ENCODE assay signal across 25 mouse cellular contexts in genomic region chr7:133703906-133704305, GRCm38 (mm10). TPM values are rescaled to one million over a fixed set of nuclear protein-coding genes. Genes with fewer than 3 reads are reported as not detected.
DNase-seq lines count a peak whose midpoint lies in the region; ATAC-seq and TF ChIP-seq lines count a peak whose summit lies in the region.
"Had no signal": no experiment of that assay in that cellular context is flagged by ENCODE, and none has a peak within 500 bp of the region (broad histone marks: within the 10 kb centered on the region; RNA-seq: fewer than 3 reads in every experiment).

No protein-coding gene starts in this region.

- no peak for ATAC-seq in erythroblast, adult 5-6 weeks (replicated peaks; ENCODE audit: low FRiP score, poor library complexity, severe bottlenecking)
- ATAC-seq in liver, embryonic 11.5 days (replicated peaks; ENCODE audit: low FRiP score), result no peak
- ATAC-seq in liver, embryonic 15.5 days (ENCODE audit: insufficient read depth), result no peak
- ATAC-seq: forebrain, embryonic 13.5 days; forebrain, postnatal 0 days had no signal

- in situ Hi-C loops in ES-E14 (cut with MboI; ENCODE audit: low sequenced_read_pairs in 2 of 2, unreplicated experiment in 2 of 2), result no loop called here

- no peaks in the 10 kb centered on the region for H3K27me3 ChIP-seq in erythroblast, embryonic 14.5 days (ENCODE audit: control insufficient read depth)
- no peaks in the 10 kb centered on the region for H3K27me3 ChIP-seq in liver, embryonic 11.5 days (replicated peaks; ENCODE audit: control insufficient read depth, insufficient read depth, low read length)
- no peaks in the 10 kb centered on the region for H3K27me3 ChIP-seq in liver, embryonic 15.5 days
- H3K27me3 ChIP-seq: embryonic facial prominence, embryonic 12.5 days; forebrain, embryonic 13.5 days; heart, embryonic 12.5 days; hindbrain, embryonic 15.5 days had no signal

- peak overlapping the region; percentile 5 for H3K4me3 ChIP-seq in erythroblast, embryonic 14.5 days (replicated peaks)
- H3K4me3 ChIP-seq in ES-E14 (ENCODE audit: insufficient read depth in 1 of 2, low read depth in 1 of 2, low read length in 2 of 2, poor library complexity in 1 of 2, severe bottlenecking in 1 of 2), result peak overlapping the region in 1 of 2 experiments; percentile 4; a peak in 1 of 4 replicates
- H3K4me3 ChIP-seq in liver, embryonic 11.5 days (ENCODE audit: low read depth, low read length), result no peak overlapping the region
- H3K4me3 ChIP-seq in liver, embryonic 15.5 days (replicated peaks), result no peak overlapping the region
- H3K4me3 ChIP-seq: embryonic facial prominence, embryonic 12.5 days; forebrain, embryonic 13.5 days; gastrocnemius, adult 2 months; heart, embryonic 12.5 days; hindbrain, embryonic 10.5 days; hindbrain, embryonic 15.5 days had no signal

- no peak overlapping the region for H3K4me2 ChIP-seq in liver, embryonic 11.5 days
- peak overlapping the region; percentile 20; the same call in 1 of the 2 replicates for H3K4me2 ChIP-seq in liver, embryonic 15.5 days
- H3K4me2 ChIP-seq: embryonic facial prominence, embryonic 12.5 days; forebrain, embryonic 13.5 days; heart, embryonic 12.5 days; hindbrain, embryonic 15.5 days had no signal

- peaks cover 71% of the 10 kb centered on the region for H3K36me3 ChIP-seq in erythroblast, embryonic 14.5 days (ENCODE audit: control insufficient read depth)
- H3K36me3 ChIP-seq in ES-E14 (ENCODE audit: control insufficient read depth, insufficient read depth, low read length, poor library complexity, severe bottlenecking), result no peaks in the 10 kb centered on the region
- peaks cover 9% of the 10 kb centered on the region for H3K36me3 ChIP-seq in liver, embryonic 11.5 days (ENCODE audit: control insufficient read depth, insufficient read depth, low read length)
- peaks cover 29% of the 10 kb centered on the region for H3K36me3 ChIP-seq in liver, embryonic 15.5 days (replicated peaks)
- H3K36me3 ChIP-seq: hindbrain, embryonic 10.5 days had no signal

- peak; percentile 58 for DNase-seq in ES-E14 (ENCODE audit: low read depth, low spot score)
- no peak for DNase-seq in liver, embryonic 11.5 days (ENCODE audit: low spot score)
- DNase-seq in yolk sac, embryonic 10.5 days (ENCODE audit: low spot score), result no peak
- DNase-seq in cerebellum, postnatal 10 days, result no peak
- no peak for DNase-seq in ovary, postnatal 36 days (ENCODE audit: low spot score)
- DNase-seq: adrenal gland, adult 2 months; adrenal gland, postnatal 36 days; cerebellum, adult 2 months; cerebellum, postnatal 25 days; forebrain, postnatal 0 days; gastrocnemius, adult 2 months; gastrocnemius, postnatal 25 days had no signal

- WGBS in liver, embryonic 11.5 days, result 89% methylated on average over 7 of the region's 7 CpGs
- 84% methylated on average over 7 of the region's 7 CpGs for WGBS in liver, embryonic 15.5 days (ENCODE audit: insufficient replicate concordance)

- H3K9ac ChIP-seq in ES-E14 (ENCODE audit: insufficient read depth, low read depth, low read length, poor library complexity, severe bottlenecking), result no peak overlapping the region
- H3K9ac ChIP-seq in liver, embryonic 11.5 days (ENCODE audit: low read depth, low read length), result no peak overlapping the region
- no peak overlapping the region for H3K9ac ChIP-seq in liver, embryonic 15.5 days
- H3K9ac ChIP-seq: embryonic facial prominence, embryonic 12.5 days; forebrain, embryonic 13.5 days; forebrain, postnatal 0 days; heart, embryonic 12.5 days; hindbrain, embryonic 15.5 days had no signal

- no peak overlapping the region for H3K27ac ChIP-seq in ES-E14 (ENCODE audit: insufficient read depth, low read depth, low read length, poor library complexity, severe bottlenecking)
- H3K27ac ChIP-seq in liver, embryonic 11.5 days (ENCODE audit: low read depth, low read length), result 0 out of 2 replicates have a peak overlapping the region, but pooled peaks have one; percentile 2
- peak overlapping the region; percentile 75 for H3K27ac ChIP-seq in liver, embryonic 15.5 days (replicated peaks)
- H3K27ac ChIP-seq: embryonic facial prominence, embryonic 12.5 days; forebrain, embryonic 13.5 days; gastrocnemius, adult 2 months; hindbrain, embryonic 10.5 days; hindbrain, embryonic 15.5 days had no signal

- peaks cover 88% of the 10 kb centered on the region for H3K4me1 ChIP-seq in erythroblast, embryonic 14.5 days (ENCODE audit: control insufficient read depth)
- H3K4me1 ChIP-seq in ES-E14 (ENCODE audit: control insufficient read depth in 2 of 2, insufficient read depth in 2 of 2, low read length in 2 of 2, poor library complexity in 1 of 2), result 0 out of 4 replicates have a peak, but pooled peaks cover 1 to 2% of the 10 kb centered on the region in 2 experiments
- H3K4me1 ChIP-seq in liver, embryonic 11.5 days (replicated peaks; ENCODE audit: control insufficient read depth, insufficient read depth, low read length), result peaks cover 21% of the 10 kb centered on the region
- peaks cover 68% of the 10 kb centered on the region for H3K4me1 ChIP-seq in liver, embryonic 15.5 days (replicated peaks)

- peaks cover 7% of the 10 kb centered on the region for H3K9me3 ChIP-seq in erythroblast, embryonic 14.5 days (ENCODE audit: control insufficient read depth, low read length)
- no peaks in the 10 kb centered on the region for H3K9me3 ChIP-seq in ES-E14 (ENCODE audit: control insufficient read depth, insufficient read depth, low read depth, low read length)
- H3K9me3 ChIP-seq in liver, embryonic 11.5 days (ENCODE audit: control insufficient read depth, low read length), result peaks cover 4% of the 10 kb centered on the region; the same call in 1 of the 2 replicates
- H3K9me3 ChIP-seq in liver, embryonic 15.5 days (replicated peaks), result no peaks in the 10 kb centered on the region
- H3K9me3 ChIP-seq: embryonic facial prominence, embryonic 12.5 days; forebrain, embryonic 13.5 days; hindbrain, embryonic 10.5 days; hindbrain, embryonic 15.5 days had no signal

TF ChIP-seq in ES-E14, 5 proteins besides CTCF, POLR2A, EP300 and RAD21:
- TF ChIP-seq HCFC1 (IDR thresholded peaks at IDR 0.05; ENCODE audit: borderline replicate concordance, insufficient read depth, low read length), result no peak
- TF ChIP-seq ZNF384 (IDR thresholded peaks at IDR 0.05; ENCODE audit: low read depth, low read length), result no peak
- TF ChIP-seq ZC3H11A (IDR thresholded peaks at IDR 0.05; ENCODE audit: borderline replicate concordance, low read depth, low read length), result no peak
- no peak for TF ChIP-seq MAFK (IDR thresholded peaks at IDR 0.05; ENCODE audit: insufficient read depth, low read depth, low read length)
- TF ChIP-seq CHD2 (IDR thresholded peaks at IDR 0.05; ENCODE audit: low read depth, low read length), result no peak
TF ChIP-seq in ES-E14: peak in this region for 0.

RNA-seq across cellular contexts. Expression of gene Bccip, which starts 5.2 kb away (rescaled TPM):
- polyA plus RNA-seq in erythroblast, embryonic 14.5 days (2012), result 4.2 and 9.5 TPM in 2 replicates
- total RNA-seq in erythroblast, adult 5-6 weeks (2015; ENCODE audit: low replicate concordance), result 20.7 and 26.1 TPM in 2 replicates
- total RNA-seq in erythroblast, adult 5-6 weeks (2017; ENCODE audit: low replicate concordance), result 21.2 and 30.1 TPM in 2 replicates
- 73.7 and 88.8 TPM in 2 replicates for total RNA-seq in ES-E14 (2012; rRNA removed)
- polyA plus RNA-seq in liver, embryonic 11.5 days (2014; fragmentation: Nextera tagmentation; extraction: Ambion mirVana), result 200 and 201 TPM in 2 replicates
- polyA plus RNA-seq in liver, embryonic 15.5 days (2015; fragmentation: Nextera tagmentation; extraction: Ambion mirVana), result 72.0 and 74.4 TPM in 2 replicates

RNA-seq across cellular contexts. Expression of gene Uros, which starts 6.0 kb away (rescaled TPM):
- polyA plus RNA-seq in erythroblast, embryonic 14.5 days (2012), result 6.4 and 8.3 TPM in 2 replicates
- total RNA-seq in erythroblast, adult 5-6 weeks (2015; ENCODE audit: low replicate concordance), result 195 and 213 TPM in 2 replicates
- 278 and 315 TPM in 2 replicates for total RNA-seq in erythroblast, adult 5-6 weeks (2017; ENCODE audit: low replicate concordance)
- total RNA-seq in ES-E14 (2012; rRNA removed), result 6.6 and 10.6 TPM in 2 replicates
- polyA plus RNA-seq in liver, embryonic 11.5 days (2014; fragmentation: Nextera tagmentation; extraction: Ambion mirVana), result 129 and 150 TPM in 2 replicates
- 175 and 179 TPM in 2 replicates for polyA plus RNA-seq in liver, embryonic 15.5 days (2015; fragmentation: Nextera tagmentation; extraction: Ambion mirVana)

RNA-seq across cellular contexts. Expression of gene Mmp21, which starts 24.0 kb away (rescaled TPM):
- 0.02 TPM in 1 of 2 replicates, not detected in the other for polyA plus RNA-seq in erythroblast, embryonic 14.5 days (2012)
- 0.38 and 1.0 TPM in 2 replicates for total RNA-seq in erythroblast, adult 5-6 weeks (2015; ENCODE audit: low replicate concordance)
- total RNA-seq in erythroblast, adult 5-6 weeks (2017; ENCODE audit: low replicate concordance), result 2.1 and 3.8 TPM in 2 replicates
- 0.27 and 0.32 TPM in 2 replicates for total RNA-seq in ES-E14 (2012; rRNA removed)
- 0.13 TPM in 1 of 2 replicates, not detected in the other for polyA plus RNA-seq in liver, embryonic 11.5 days (2014; fragmentation: Nextera tagmentation; extraction: Ambion mirVana)
- not detected in 2 replicates for polyA plus RNA-seq in liver, embryonic 15.5 days (2015; fragmentation: Nextera tagmentation; extraction: Ambion mirVana)
- total RNA-seq: adrenal gland, adult 2 months; adrenal gland, postnatal 36 days; forebrain, postnatal 0 days; G1E; gastrocnemius, adult 2 months; gastrocnemius, postnatal 25 days; heart, adult 8-10 months; heart, postnatal 25 days had no signal
- polyA plus RNA-seq: C2C12; cerebellum, adult 2 months; forebrain, postnatal 0 days; G1E; heart, embryonic 16.5 days; hindbrain, embryonic 10.5 days had no signal

Comparison
In these comparisons a context has a peak if more than half of its experiments do, and no peak if none do; other contexts are left out.
1. RNA of gene Uros, which starts 6.0 kb away (polyA plus RNA-seq): 175 to 179 TPM in liver, embryonic 15.5 days and 129 to 150 TPM in liver, embryonic 11.5 days; 6.4 to 8.3 TPM in erythroblast, embryonic 14.5 days; every median in the first group is over 10 times any median in the second.